Mouse (Mus musculus): ENCODE measurements around the gene Atp5b.

The Atp5b gene

GRCm38 (mm10) chr10:128096693-128097586 lies 13.9 kb downstream of the Atp5b start:
- peak; percentile 55 for DNase-seq (ENCODE audit: low read depth, low spot score)

DNA sequence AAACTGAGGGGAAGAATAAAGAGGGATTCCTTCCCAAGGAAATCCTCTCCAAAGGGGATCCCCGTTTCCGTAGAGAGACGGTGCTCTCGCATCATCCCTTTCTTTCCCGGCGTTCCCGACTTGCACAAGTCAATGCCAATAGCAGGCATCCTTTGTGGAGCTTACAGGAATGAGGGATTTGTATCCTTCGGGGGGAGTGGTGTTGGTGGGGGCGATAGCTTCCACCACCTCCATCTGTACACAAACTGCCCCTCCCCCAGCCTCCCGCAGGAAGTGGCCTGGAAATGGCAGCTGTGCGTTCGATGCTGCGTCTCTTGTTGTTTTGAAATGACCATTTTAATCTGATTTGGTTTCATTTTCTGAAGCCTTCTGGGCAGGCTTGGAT lies 14.5 kb downstream of the Atp5b start:
- DNase-seq (ENCODE audit: low read depth, low spot score): no peak

GRCm38 (mm10) chr10:128110103-128110761 lies 27.2 kb downstream of the Atp5b start:
- DNase-seq (ENCODE audit: low read depth, low spot score): peak; percentile 66

DNA sequence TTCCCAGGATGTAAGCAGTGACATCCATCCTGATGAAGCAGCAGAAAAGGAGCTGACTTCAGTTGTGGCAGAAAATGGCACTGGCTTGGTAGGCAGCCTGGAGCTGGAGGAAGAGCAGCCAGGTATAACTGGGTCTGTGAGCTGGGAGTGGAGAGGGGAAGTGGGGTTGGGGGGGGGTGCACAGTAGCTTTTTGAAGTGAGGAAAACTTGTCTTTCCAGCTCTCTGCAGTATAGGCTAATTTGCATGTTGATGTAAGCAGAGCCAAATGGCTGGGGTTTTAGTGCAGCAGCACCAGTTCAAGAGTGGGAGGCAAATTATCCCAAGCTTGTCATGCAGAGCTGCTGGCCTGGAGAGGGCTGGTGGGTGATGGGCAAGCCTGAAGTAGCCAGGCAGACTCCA lies 28.2 kb downstream of the Atp5b start:
- no peak for DNase-seq (ENCODE audit: low read depth, low spot score)

- DNase-seq (ENCODE audit: low read depth, low spot score): no peak
Observed at GRCm38 (mm10) chr10:128123833-128124232, 40.8 kb downstream of the Atp5b start.

DNA sequence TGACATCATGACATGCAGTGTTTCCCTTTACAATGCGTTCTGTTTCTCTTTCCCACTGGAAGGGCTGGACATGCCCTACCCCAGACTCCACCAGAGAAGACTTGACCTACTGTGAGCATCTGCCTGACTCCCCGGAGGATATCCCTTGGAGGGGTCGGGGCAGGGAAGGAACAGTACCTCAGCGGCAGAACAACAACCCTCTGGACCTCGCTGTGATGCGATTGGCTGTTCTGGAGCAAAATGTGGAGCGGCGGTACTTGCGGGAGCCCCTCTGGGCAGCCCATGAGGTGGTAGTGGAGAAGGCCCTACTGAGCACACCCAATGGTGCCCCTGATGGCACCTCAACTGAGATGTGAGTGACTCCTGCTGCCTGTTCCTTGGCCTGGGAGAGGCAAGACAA lies 41.8 kb downstream of the Atp5b start:
- no peak for DNase-seq (ENCODE audit: low read depth, low spot score)

- DNase-seq (ENCODE audit: low read depth, low spot score): no peak
Observed at GRCm38 (mm10) chr10:128125951-128126350, 42.9 kb downstream of the Atp5b start.

- no peak for DNase-seq (ENCODE audit: low read depth, low spot score)
Observed at GRCm38 (mm10) chr10:128127497-128127896, 44.4 kb downstream of the Atp5b start.

DNA sequence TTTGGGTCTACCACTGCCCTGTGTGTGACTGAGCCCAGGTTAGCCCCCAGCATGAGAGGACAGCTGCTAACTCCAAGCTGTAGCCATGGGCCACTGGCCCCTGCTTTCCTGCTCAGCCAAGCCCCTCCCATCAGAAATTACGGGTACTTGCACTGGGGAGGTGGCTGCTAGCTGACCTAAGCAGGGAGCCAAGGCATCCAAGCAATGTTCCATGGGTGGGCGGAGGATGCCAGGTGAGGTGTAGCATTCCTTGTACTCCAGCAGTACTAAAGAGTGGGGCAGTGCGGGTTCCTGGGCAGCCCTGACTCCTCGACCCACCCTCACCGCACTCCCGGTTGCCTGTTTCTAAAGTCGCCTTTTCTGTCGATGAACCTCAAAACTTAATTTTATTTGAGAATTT lies 45.1 kb downstream of the Atp5b start:
- no peak for DNase-seq (ENCODE audit: low read depth, low spot score)

DNA sequence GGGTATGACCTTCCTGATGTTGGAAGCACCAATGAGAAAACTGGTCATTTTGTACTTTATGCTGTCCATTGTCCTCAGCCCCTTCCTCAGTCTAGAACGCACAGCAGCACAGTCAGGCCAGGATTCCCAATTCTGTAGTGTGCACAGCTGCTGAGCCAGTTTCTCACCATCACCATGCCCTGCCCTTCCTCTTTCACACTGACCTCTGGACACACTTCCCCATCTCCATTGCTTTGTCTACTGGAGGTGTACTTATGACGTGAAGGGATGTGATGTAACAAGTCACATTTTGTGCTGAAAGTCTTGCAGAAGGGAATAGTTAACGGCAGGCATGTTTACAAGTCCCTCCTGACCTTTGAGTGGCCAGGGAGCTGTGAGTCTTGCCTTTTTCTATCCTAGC lies 48.2 kb downstream of the Atp5b start:
- DNase-seq (ENCODE audit: low read depth, low spot score): no peak

DNA sequence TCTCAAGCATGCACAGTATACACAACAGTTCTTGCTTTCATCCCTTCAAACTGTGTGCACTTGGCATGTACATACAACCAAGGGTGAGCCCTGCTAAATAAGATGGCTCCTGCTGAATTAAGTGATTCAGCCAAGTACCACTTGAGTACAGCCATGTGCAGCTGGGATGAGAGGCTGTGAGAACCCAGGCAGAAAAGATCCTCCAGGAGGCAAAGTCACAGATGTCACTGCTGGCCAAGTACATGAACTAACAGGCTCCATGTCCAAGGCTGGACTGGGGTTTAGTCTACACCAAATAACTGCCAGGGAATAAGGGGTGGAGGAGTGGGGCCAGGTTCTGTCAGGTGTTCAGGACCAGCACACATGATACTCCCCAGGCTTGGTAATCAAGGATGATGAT lies 48.7 kb downstream of the Atp5b start:
- DNase-seq (ENCODE audit: low read depth, low spot score): no peak

- DNase-seq (ENCODE audit: low read depth, low spot score): no peak
Observed at GRCm38 (mm10) chr10:128133650-128134332, 50.7 kb downstream of the Atp5b start.

- no peak for DNase-seq (ENCODE audit: low read depth, low spot score)
Observed at GRCm38 (mm10) chr10:128135374-128135773, 52.3 kb downstream of the Atp5b start.

Measured in skeletal muscle tissue, adult 2 months (tissue).